Mouse (Mus musculus) monocyte, adult 5-6 weeks (primary cell): ENCODE results near the gene Keap1. TPM values are rescaled to one million over a fixed set of nuclear protein-coding genes. Genes with fewer than 3 reads are reported as not detected.

ENCODE experiments used
- ATAC-seq: fragments of 153-309, 156-312 bp; replicated peaks from 2 replicates; pipeline ENCODE4 v1.8.0; 2017; ENCODE audit warnings: mild to moderate bottlenecking; ENCODE audit not compliant: low TSS enrichment, insufficient number of reproducible peaks, severe bottlenecking, poor library complexity, low FRiP score
- total RNA-seq: library from RNA; stranded (forward); fragments of 200-1000, 200-491, 200-594 nt; gene quantifications from 3 replicates; pipeline ENCODE4 v1.2.3, GENCODE M21; 2017

The Keap1 gene
- total RNA-seq, 1 experiment from 2014 or later = 21.7 TPM

- no peak for ATAC-seq
Observed at GRCm38 (mm10) chr9:21180841-21181240, 58.3 kb downstream of the Keap1 start.

- ATAC-seq = no peak
Observed at GRCm38 (mm10) chr9:21180402-21180801, 58.8 kb downstream of the Keap1 start.

Other genes starting within 250 kb of the Keap1 start
- gene Mrpl4, start 236.6 kb downstream of the Keap1 start, total RNA-seq = 21.9 to 41.1 TPM (median 25.6 TPM) in 3 replicates
- gene Icam1, start 223.4 kb downstream of the Keap1 start, total RNA-seq = 55.1 to 94.2 TPM (median 67.6 TPM) in 3 replicates
- gene Icam4, start 210.0 kb downstream of the Keap1 start, total RNA-seq = 1.6 to 3.0 TPM in 2 of 3 replicates, not detected in the other
- gene Icam5, start 207.3 kb downstream of the Keap1 start, total RNA-seq = not detected in 3 replicates
- 0.49 TPM in 1 of 3 replicates, not detected in the others for gene Zglp1, start 172.3 kb downstream of the Keap1 start, total RNA-seq
- not detected in 3 replicates for gene Gm49373, start 166.3 kb downstream of the Keap1 start, total RNA-seq
- 23.7 to 31.1 TPM (median 24.5 TPM) in 3 replicates for gene Fdx1l, start 165.7 kb downstream of the Keap1 start, total RNA-seq
- 2.3 to 5.6 TPM in 2 of 3 replicates, not detected in the other for gene Gm38431, start 147.4 kb downstream of the Keap1 start, total RNA-seq
- gene Raver1, start 147.4 kb downstream of the Keap1 start, total RNA-seq = 8.1 to 18.1 TPM (median 12.9 TPM) in 3 replicates
- 38.4 to 87.0 TPM (median 42.5 TPM) in 3 replicates for gene Tyk2, start 108.1 kb downstream of the Keap1 start, total RNA-seq
- 174 to 287 TPM (median 193 TPM) in 3 replicates for gene Cdc37, start 89.4 kb downstream of the Keap1 start, total RNA-seq
- 2.1 to 5.6 TPM (median 2.5 TPM) in 3 replicates for gene Pde4a, start 73.6 kb downstream of the Keap1 start, total RNA-seq
- gene S1pr5, start 9.1 kb upstream of the Keap1 start, total RNA-seq = 303 to 435 TPM (median 308 TPM) in 3 replicates
- 31.7 to 39.6 TPM (median 34.6 TPM) in 3 replicates for gene Atg4d, start 25.9 kb upstream of the Keap1 start, total RNA-seq
- 91.2 to 154 TPM (median 120 TPM) in 3 replicates for gene Kri1, start 48.6 kb upstream of the Keap1 start, total RNA-seq
- 58.8 to 83.6 TPM (median 66.5 TPM) in 3 replicates for gene Cdkn2d, start 52.0 kb upstream of the Keap1 start, total RNA-seq
- gene Ap1m2, start 73.0 kb upstream of the Keap1 start, total RNA-seq = 1.6 to 2.0 TPM (median 1.8 TPM) in 3 replicates
- 230 to 297 TPM (median 259 TPM) in 3 replicates for gene Slc44a2, start 81.3 kb upstream of the Keap1 start, total RNA-seq
- gene Ilf3, start 128.5 kb upstream of the Keap1 start, total RNA-seq = 47.3 to 58.8 TPM (median 54.8 TPM) in 3 replicates
- gene Qtrt1, start 172.5 kb upstream of the Keap1 start, total RNA-seq = 7.2 to 12.8 TPM (median 7.3 TPM) in 3 replicates
- gene Dnm2, start 185.5 kb upstream of the Keap1 start, total RNA-seq = 178 to 219 TPM (median 197 TPM) in 3 replicates